In the genomic region with DNA sequence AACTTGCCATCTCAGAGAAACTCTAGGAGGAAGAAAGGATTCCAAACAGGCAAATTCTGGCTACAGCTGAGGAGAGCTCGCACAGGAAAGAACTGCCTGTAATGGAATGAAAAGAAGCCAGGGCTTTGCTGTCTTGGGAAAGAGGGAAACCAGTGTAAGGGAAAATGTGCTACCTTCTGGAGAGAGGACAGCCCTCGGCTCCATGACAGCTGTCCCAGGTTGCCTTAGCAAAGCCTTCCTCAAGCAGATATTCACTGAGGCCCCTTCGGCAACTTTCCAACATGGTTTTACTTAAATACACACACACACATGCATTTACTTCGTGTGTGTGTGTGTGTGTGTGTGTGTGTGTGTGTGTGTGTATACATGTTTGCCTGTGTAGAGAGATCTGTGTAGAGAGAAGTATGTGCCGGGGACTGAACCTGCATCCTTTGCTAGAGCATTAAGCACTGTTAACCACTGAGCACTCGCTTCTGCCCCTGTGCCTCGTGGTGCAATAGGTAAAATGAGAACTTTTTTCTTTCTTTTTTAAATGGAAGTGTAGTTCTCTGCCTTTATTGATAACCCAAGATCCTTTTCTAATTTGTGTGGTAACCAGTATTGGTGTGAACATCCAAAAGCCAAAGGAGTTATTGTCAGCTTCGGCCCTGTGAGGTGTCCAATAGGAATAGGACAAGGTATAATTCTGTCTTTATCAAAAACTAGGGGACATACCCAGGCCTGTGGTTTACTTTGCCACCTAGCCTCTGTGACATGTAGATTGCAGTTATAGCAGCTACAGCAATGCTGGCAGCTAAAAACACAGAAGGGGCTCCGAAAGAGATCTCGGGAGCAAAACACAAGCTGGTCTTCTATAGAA, we compare ENCODE assay signal across 8 mouse cellular contexts.
DNase-seq lines count a peak whose midpoint lies in the region; ATAC-seq and TF ChIP-seq lines count a peak whose summit lies in the region.

No protein-coding gene starts in this region.

- 44% methylated on average over 10 of the region's 10 CpGs for WGBS in heart, postnatal 0 days
- WGBS in liver, embryonic 15.5 days (ENCODE audit: insufficient replicate concordance), result 36% methylated on average over 10 of the region's 10 CpGs
- 41% methylated on average over 10 of the region's 10 CpGs for WGBS in stomach, embryonic 14.5 days

- intact Hi-C loops in gastrocnemius, adult 2 months (cut with DNase I), result no loop called here
- intact Hi-C loops in gastrocnemius, postnatal 36 days (cut with DNase I), result no loop called here
- intact Hi-C loops in left cerebral cortex, postnatal 14 days (cut with DNase I), result loop anchor here (2.0 kb wide), 1 partner anchor 72 kb away; no protein-coding TSS in a partner anchor

- peak overlapping the region; percentile 98 for H3K27ac ChIP-seq in gastrocnemius, adult 2 months
- peak overlapping the region; percentile 97 for H3K27ac ChIP-seq in heart, postnatal 0 days (ENCODE audit: low read depth)
- peak overlapping the region; percentile 81 for H3K27ac ChIP-seq in liver, embryonic 15.5 days (replicated peaks)
- peak overlapping the region; percentile 90 for H3K27ac ChIP-seq in stomach, embryonic 14.5 days (ENCODE audit: low read length)

- H3K9me3 ChIP-seq in heart, postnatal 0 days (replicated peaks; ENCODE audit: control insufficient read depth, low read length), result no peaks in the 10 kb centered on the region
- H3K9me3 ChIP-seq in liver, embryonic 15.5 days (replicated peaks), result no peaks in the 10 kb centered on the region
- no peaks in the 10 kb centered on the region for H3K9me3 ChIP-seq in stomach, embryonic 14.5 days (ENCODE audit: control insufficient read depth, low read depth, low read length)

- H3K27me3 ChIP-seq in heart, postnatal 0 days (ENCODE audit: control insufficient read depth, insufficient read depth, low read length), result no peaks in the 10 kb centered on the region
- no peaks in the 10 kb centered on the region for H3K27me3 ChIP-seq in liver, embryonic 15.5 days
- no peaks in the 10 kb centered on the region for H3K27me3 ChIP-seq in stomach, embryonic 14.5 days (ENCODE audit: control insufficient read depth, insufficient read depth, low read length)

- peak overlapping the region; percentile 61 for H3K4me2 ChIP-seq in heart, postnatal 0 days (ENCODE audit: low read depth, low read length)
- H3K4me2 ChIP-seq in liver, embryonic 15.5 days, result peak overlapping the region; percentile 71
- peak overlapping the region; percentile 40 for H3K4me2 ChIP-seq in stomach, embryonic 14.5 days (replicated peaks; ENCODE audit: low read depth, low read length)

- TF ChIP-seq EP300 in heart, postnatal 0 days (IDR thresholded peaks at IDR 0.05; ENCODE audit: low read depth), result no peak

- TF ChIP-seq CTCF in gastrocnemius, adult 2 months (IDR thresholded peaks at IDR 0.05), result no peak
- TF ChIP-seq CTCF in heart, postnatal 0 days (IDR thresholded peaks at IDR 0.05; ENCODE audit: low read depth), result no peak

- DNase-seq in gastrocnemius, adult 2 months, result peak; percentile 19
- no peak for DNase-seq in gastrocnemius, postnatal 36 days
- DNase-seq in B cell, adult 2 months, result peak; percentile 6 to 24
- DNase-seq in cerebellum, postnatal 25 days, result peak; percentile 14 to 25
- no peak for DNase-seq in heart, postnatal 0 days (ENCODE audit: low spot score)
- no peak for DNase-seq in left cerebral cortex, postnatal 14 days (ENCODE audit: low spot score in 2 of 2)

- H3K9ac ChIP-seq in heart, postnatal 0 days (replicated peaks; ENCODE audit: low read depth, low read length), result peak overlapping the region; percentile 81
- peak overlapping the region; percentile 79; the same call in 1 of the 2 replicates for H3K9ac ChIP-seq in liver, embryonic 15.5 days
- H3K9ac ChIP-seq in stomach, embryonic 14.5 days (replicated peaks; ENCODE audit: low read depth, low read length), result peak overlapping the region; percentile 25; the same call in 1 of the 2 replicates

- peak overlapping the region; percentile 88 for H3K4me3 ChIP-seq in gastrocnemius, adult 2 months
- H3K4me3 ChIP-seq in heart, postnatal 0 days (ENCODE audit: low read depth, low read length), result peak overlapping the region; percentile 71
- H3K4me3 ChIP-seq in liver, embryonic 15.5 days (replicated peaks), result peak overlapping the region; percentile 76
- H3K4me3 ChIP-seq in stomach, embryonic 14.5 days (ENCODE audit: low read depth, low read length), result peak overlapping the region; percentile 53

- no peak for ATAC-seq in heart, postnatal 0 days (ENCODE audit: insufficient read depth, low read depth)
- ATAC-seq in liver, embryonic 15.5 days (ENCODE audit: insufficient read depth), result peak; percentile 56
- ATAC-seq in stomach, embryonic 14.5 days (ENCODE audit: insufficient number of reproducible peaks, insufficient read depth, low FRiP score, low read depth), result no peak

- H3K4me1 ChIP-seq in heart, postnatal 0 days (ENCODE audit: control insufficient read depth, insufficient read depth), result peaks cover 6% of the 10 kb centered on the region; the same call in 1 of the 2 replicates
- H3K4me1 ChIP-seq in liver, embryonic 15.5 days (replicated peaks), result peaks cover 21% of the 10 kb centered on the region
- 0 out of 2 replicates have a peak, but pooled peaks cover 8% of the 10 kb centered on the region for H3K4me1 ChIP-seq in stomach, embryonic 14.5 days (ENCODE audit: control insufficient read depth, insufficient read depth, low read length)

- peaks cover 8% of the 10 kb centered on the region; the same call in 1 of the 2 replicates for H3K36me3 ChIP-seq in heart, postnatal 0 days (replicated peaks; ENCODE audit: control insufficient read depth, insufficient read depth, low read length)
- peaks cover 10% of the 10 kb centered on the region for H3K36me3 ChIP-seq in liver, embryonic 15.5 days (replicated peaks)
- no peaks in the 10 kb centered on the region for H3K36me3 ChIP-seq in stomach, embryonic 14.5 days (ENCODE audit: control insufficient read depth, insufficient read depth, low read length)

Comparison
In these comparisons a context has a peak if more than half of its experiments do, and no peak if none do; other contexts are left out.
1. DNase-seq: peak in gastrocnemius, adult 2 months (single experiment), B cell, adult 2 months (2 of 2) and cerebellum, postnatal 25 days (2 of 2); none in gastrocnemius, postnatal 36 days (0 of 2), heart, postnatal 0 days (single experiment) and left cerebral cortex, postnatal 14 days (0 of 2).
2. H3K9ac ChIP-seq: peak in every context shown above with its lines; median percentile 81 in heart, postnatal 0 days; 79 in liver, embryonic 15.5 days; 25 in stomach, embryonic 14.5 days.
3. Peak in every context shown above with its lines, with median percentiles within 50 percentile points of each other: H3K27ac ChIP-seq, H3K4me3 ChIP-seq and H3K4me2 ChIP-seq.